Mouse (Mus musculus) intestine, embryonic 14.5 days (tissue): ENCODE results near the gene Csf1. TPM values are rescaled to one million over a fixed set of nuclear protein-coding genes. Genes with fewer than 3 reads are reported as not detected.

ENCODE experiments used
- ATAC-seq: fragments of 200-750 bp; cut with Nextera tagmentation; replicated peaks from 2 replicates; pipeline ENCODE4 v1.8.0; 2017; ENCODE audit warnings: low read depth, moderate number of reproducible peaks, moderate TSS enrichment, moderate library complexity; ENCODE audit not compliant: low FRiP score, low TSS enrichment
- DNase-seq: peaks from one replicate; pipeline ENCODE4 v3.0.0-alpha.2; 2018; ENCODE audit warnings: low spot score
- H3K27ac ChIP-seq: fragments of 300-500 bp; sonication (generic); 2 replicates; pipeline ENCODE4 v1.5.1; 2014; ENCODE audit warnings: low read depth, mild to moderate bottlenecking, control low read depth
- H3K27me3 ChIP-seq: fragments of 300-500 bp; sonication (generic); replicated peaks from 2 replicates; pipeline ENCODE4 v1.6.1; 2014; ENCODE audit warnings: low read length, control low read depth; ENCODE audit not compliant: control insufficient read depth, insufficient read depth
- H3K36me3 ChIP-seq: fragments of 300-500 bp; sonication (generic); 2 replicates; pipeline ENCODE4 v1.6.1; 2014; ENCODE audit warnings: low read length, control low read depth; ENCODE audit not compliant: control insufficient read depth, insufficient read depth
- H3K4me1 ChIP-seq: fragments of 300-500 bp; sonication (generic); replicated peaks from 2 replicates; pipeline ENCODE4 v1.6.1; 2014; ENCODE audit warnings: low read length, control low read depth, mixed read lengths; ENCODE audit not compliant: control insufficient read depth, insufficient read depth
- H3K4me2 ChIP-seq: fragments of 300-500 bp; sonication (generic); 2 replicates; pipeline ENCODE4 v1.6.1; 2014; ENCODE audit warnings: low read length
- H3K4me3 ChIP-seq: fragments of 300-500 bp; sonication (generic); 2 replicates; pipeline ENCODE4 v1.5.1; 2014; ENCODE audit warnings: low read depth, low read length, control low read depth, mixed read lengths
- H3K9ac ChIP-seq: fragments of 300-500 bp; sonication (generic); 2 replicates; pipeline ENCODE4 v1.6.1; 2014; ENCODE audit warnings: mild to moderate bottlenecking, low read length
- H3K9me3 ChIP-seq: fragments of 300-500 bp; sonication (generic); 2 replicates; pipeline ENCODE4 v1.6.1; 2016; ENCODE audit warnings: low read length, control low read depth; ENCODE audit not compliant: control insufficient read depth
- WGBS: fragments of 180-500 bp; shearing (Covaris S2); extraction: QIAGEN DNeasy Blood & Tissue Kit; methylation state at CpG from one replicate; pipeline ENCODE4 v1.1.7; 2014; 5-methylcytosine and 5-hydroxymethylcytosine counted together
- polyA plus RNA-seq: library from polyadenylated mRNA; unstranded; fragments of >200 nt; fragmentation: Nextera tagmentation; extraction: Ambion mirVana; gene quantifications from 2 replicates; pipeline ENCODE4 v1.2.1, GENCODE M21; 2014

The Csf1 gene
- polyA plus RNA-seq, 1 experiment from 2014 or later: 13.3 TPM

DNA sequence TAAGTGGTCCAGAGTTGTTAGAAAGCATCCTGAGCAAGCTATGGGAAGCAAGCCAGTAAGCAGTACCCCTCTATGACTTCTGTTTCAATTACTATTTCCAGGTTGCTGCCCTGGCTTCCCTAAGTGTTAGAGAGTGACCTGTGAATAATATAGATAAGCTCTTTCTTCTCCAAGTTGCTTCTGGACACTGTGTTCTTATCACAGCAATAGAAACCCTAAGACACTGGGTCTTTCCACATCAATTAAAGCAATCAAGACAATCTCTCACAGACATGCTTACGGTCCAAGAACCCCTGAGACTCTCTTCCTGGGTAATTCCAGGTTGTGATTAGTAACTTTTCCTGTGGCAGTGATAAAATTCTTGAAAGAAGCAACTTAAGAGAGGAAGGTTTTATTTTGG is 26.1 kb upstream of the Csf1 start:
- Histone ChIP-seq H3K27me3 (no peaks in the 10 kb centered on the region), H3K9me3 (no peaks in the 10 kb centered on the region), H3K9ac (no peak overlapping the region), H3K36me3 (no peaks in the 10 kb centered on the region), H3K4me2 (no peak overlapping the region), H3K4me1 (peaks cover 11% of the 10 kb centered on the region), H3K4me3 (no peak overlapping the region), H3K27ac (no peak overlapping the region)
- WGBS: 91% methylated on average over 1 of the region's 1 CpGs
- ATAC-seq (no peak), DNase-seq (no peak)

DNA sequence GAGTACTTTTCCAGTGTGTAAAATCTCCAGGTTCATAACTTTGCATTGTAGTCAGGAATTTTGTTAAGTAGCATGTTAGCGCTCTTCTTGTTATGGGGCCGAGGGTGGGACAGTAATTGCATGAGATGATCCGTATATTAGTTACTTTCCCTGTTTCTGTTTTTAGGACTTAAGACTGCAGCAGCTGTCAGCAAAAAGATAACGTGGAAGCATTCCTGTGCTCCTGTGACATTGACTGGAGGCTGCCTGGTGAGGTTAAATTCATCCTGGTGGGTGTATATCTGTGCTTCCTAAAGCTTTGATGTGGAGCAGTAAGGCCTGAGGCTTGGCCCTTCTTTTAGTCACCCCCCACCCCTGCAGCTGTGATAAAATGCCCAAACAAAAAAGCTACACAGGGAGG is 25.3 kb upstream of the Csf1 start:
- H3K27ac ChIP-seq: no peak overlapping the region
- H3K9ac ChIP-seq: no peak overlapping the region
- no peak for ATAC-seq
- DNase-seq: no peak
- H3K4me1 ChIP-seq: peaks cover 11% of the 10 kb centered on the region
- H3K4me3 ChIP-seq: no peak overlapping the region
- 70% methylated on average over 4 of the region's 4 CpGs for WGBS
- H3K9me3 ChIP-seq: no peaks in the 10 kb centered on the region
- H3K4me2 ChIP-seq: no peak overlapping the region
- no peaks in the 10 kb centered on the region for H3K36me3 ChIP-seq
- no peaks in the 10 kb centered on the region for H3K27me3 ChIP-seq

DNA sequence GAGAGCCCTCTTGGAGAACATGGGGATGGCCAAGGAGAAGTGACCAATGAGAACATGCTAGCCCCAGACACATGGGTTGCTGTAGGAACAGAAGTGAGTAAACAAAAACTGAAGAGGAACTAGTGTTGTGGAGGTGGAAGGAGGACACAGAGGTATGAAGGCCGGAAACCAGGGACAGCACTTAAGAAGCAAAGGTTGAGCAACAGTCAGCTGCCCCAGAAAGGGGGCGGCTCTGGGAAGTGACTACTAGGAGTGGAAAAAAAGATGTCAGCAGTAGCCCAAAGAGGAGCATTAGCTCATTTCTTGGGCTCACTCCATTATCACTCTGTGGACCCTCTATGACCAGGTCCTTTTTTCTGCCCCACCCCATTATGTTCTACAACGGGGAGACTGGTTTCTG is 23.0 kb upstream of the Csf1 start:
- H3K9ac ChIP-seq: no peak overlapping the region
- ATAC-seq (no peak), DNase-seq (no peak)
- H3K4me3 ChIP-seq: no peak overlapping the region
- no peaks in the 10 kb centered on the region for H3K27me3 ChIP-seq
- no peak overlapping the region for H3K4me2 ChIP-seq
- H3K9me3 ChIP-seq: no peaks in the 10 kb centered on the region
- H3K27ac ChIP-seq: no peak overlapping the region
- no peaks in the 10 kb centered on the region for H3K36me3 ChIP-seq
- WGBS: 90% methylated on average over 3 of the region's 3 CpGs
- H3K4me1 ChIP-seq: peaks cover 11% of the 10 kb centered on the region

DNA sequence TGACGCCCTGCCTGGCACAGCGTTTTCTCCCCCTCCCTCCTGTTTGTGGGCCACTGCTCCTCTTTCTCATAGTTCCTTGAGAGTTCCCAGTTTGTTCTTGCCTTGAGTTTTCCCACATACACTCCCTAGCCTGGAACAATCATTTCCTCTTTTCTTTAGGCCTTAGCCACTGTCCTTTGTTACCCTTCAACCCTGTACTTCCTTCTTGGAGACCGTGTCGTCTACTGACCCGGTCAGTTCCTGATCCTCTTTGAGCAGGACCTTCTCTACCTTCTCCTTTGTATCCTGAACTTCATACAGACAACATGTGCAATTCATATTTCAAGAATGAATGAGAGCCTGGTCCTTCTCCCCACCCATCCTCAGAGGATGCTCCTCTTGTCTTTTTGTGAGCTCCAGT is 21.0 kb upstream of the Csf1 start:
- no peaks in the 10 kb centered on the region for H3K9me3 ChIP-seq
- WGBS: 91% methylated on average over 5 of the region's 5 CpGs
- ATAC-seq (no peak), DNase-seq (no peak)
- H3K4me2 ChIP-seq: no peak overlapping the region
- no peaks in the 10 kb centered on the region for H3K36me3 ChIP-seq
- no peak overlapping the region for H3K9ac ChIP-seq
- H3K4me3 ChIP-seq: no peak overlapping the region
- 0 out of 2 replicates have a peak, but pooled peaks cover 1% of the 10 kb centered on the region for H3K4me1 ChIP-seq
- no peak overlapping the region for H3K27ac ChIP-seq
- H3K27me3 ChIP-seq: no peaks in the 10 kb centered on the region

DNA sequence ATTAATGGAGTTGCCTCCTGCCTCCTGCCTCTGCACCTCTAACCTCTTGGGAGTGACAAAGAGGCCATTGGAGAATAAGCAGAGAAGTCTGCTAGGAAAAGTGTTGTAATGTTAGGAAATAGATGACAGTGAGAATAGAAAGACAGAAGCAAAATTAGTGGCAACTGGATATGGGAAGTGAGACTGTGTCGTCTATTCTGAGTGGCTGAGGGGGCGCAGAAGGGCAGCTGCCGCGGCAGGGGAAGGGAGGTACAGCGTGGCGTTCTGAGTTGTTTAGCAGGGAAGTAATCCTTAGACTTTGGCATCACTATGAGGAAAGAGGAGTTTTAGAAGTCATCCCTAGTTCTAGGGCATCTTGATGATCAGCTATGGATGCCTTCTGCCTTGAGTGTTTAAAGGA is 17.7 kb upstream of the Csf1 start:
- ATAC-seq (no peak), DNase-seq (no peak)
- Histone ChIP-seq H3K27ac (no peak overlapping the region), H3K36me3 (no peaks in the 10 kb centered on the region), H3K9ac (no peak overlapping the region), H3K4me3 (no peak overlapping the region), H3K27me3 (no peaks in the 10 kb centered on the region; the same call in 1 of the 2 replicates), H3K9me3 (no peaks in the 10 kb centered on the region), H3K4me1 (0 out of 2 replicates have a peak, but pooled peaks cover 4% of the 10 kb centered on the region), H3K4me2 (no peak overlapping the region)
- WGBS: 63% methylated on average over 6 of the region's 6 CpGs

DNA sequence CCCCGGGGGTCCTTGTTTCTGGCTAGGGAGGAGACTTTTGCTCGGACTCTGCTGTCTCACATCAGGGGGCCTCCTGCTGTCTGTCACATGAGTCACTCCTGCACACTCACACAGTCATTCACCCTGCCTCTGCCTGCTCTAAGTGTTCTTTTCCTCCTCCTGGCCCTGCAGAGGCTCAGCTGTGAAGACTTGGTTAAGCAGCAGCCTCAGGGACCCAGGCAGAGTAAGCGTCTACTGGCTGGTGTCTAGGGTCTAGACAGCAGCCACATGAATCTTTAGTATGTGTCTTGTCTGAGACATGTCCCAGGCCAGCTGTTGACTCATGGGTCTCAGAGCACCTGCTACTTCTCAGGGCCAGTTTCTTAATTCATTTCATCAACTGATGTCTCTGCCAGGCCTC is 16.0 kb upstream of the Csf1 start:
- Histone ChIP-seq H3K36me3 (no peaks in the 10 kb centered on the region), H3K4me3 (no peak overlapping the region), H3K9ac (no peak overlapping the region), H3K9me3 (no peaks in the 10 kb centered on the region), H3K27me3 (no peaks in the 10 kb centered on the region; the same call in 1 of the 2 replicates), H3K4me2 (no peak overlapping the region), H3K4me1 (0 out of 2 replicates have a peak, but pooled peaks cover 4% of the 10 kb centered on the region), H3K27ac (no peak overlapping the region)
- 32% methylated on average over 3 of the region's 3 CpGs for WGBS
- DNase-seq: no peak
- no peak for ATAC-seq

DNA sequence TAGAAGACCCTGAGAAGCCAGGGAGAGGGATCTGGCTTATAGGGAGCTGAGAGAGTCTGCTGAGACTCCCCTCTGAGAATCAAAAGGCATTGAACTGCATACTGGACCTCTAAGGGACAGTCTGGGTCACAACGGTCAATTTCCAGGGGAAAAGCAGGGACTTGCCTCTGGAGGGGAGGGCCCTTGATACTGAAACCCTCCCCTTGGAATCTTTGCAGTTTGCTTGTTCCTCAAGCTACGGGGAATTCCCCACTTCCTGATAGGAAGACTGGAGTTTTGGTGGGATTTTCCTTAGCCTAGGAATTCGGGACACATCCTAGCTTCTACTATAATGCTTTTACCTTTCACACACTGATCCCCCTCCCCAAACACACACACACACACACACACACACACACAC is 15.5 kb upstream of the Csf1 start:
- Histone ChIP-seq H3K27ac (no peak overlapping the region), H3K27me3 (no peaks in the 10 kb centered on the region; the same call in 1 of the 2 replicates), H3K4me3 (no peak overlapping the region), H3K4me2 (no peak overlapping the region), H3K36me3 (no peaks in the 10 kb centered on the region), H3K4me1 (0 out of 2 replicates have a peak, but pooled peaks cover 4% of the 10 kb centered on the region), H3K9ac (no peak overlapping the region), H3K9me3 (no peaks in the 10 kb centered on the region)
- WGBS: 39% methylated on average over 3 of the region's 3 CpGs
- no peak for DNase-seq
- no peak for ATAC-seq

DNA sequence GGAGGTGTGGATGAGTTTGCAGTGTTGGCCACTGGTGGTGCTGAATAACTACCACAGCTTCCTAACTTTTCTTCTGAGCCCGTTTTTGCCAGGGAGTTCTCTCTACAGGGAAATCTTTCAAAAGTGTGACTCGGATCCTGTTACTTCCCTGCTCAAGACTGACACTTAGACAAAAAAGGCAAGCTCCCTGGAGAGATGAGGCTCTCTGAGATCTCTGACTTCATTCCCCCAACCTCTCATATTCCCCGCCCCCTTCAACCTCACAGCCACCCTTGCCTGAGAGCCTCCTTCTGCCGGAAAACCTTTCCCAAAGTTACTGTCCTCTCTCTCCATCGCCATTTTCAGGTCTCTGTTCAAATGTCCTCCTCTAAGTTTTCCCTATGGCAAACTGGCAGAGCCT is 14.8 kb upstream of the Csf1 start:
- no peak overlapping the region for H3K4me2 ChIP-seq
- H3K4me3 ChIP-seq: no peak overlapping the region
- 48% methylated on average over 5 of the region's 5 CpGs for whole genome bisulfite sequencing
- H3K9ac ChIP-seq: no peak overlapping the region
- no peaks in the 10 kb centered on the region for H3K9me3 ChIP-seq
- DNase-seq (no peak), ATAC-seq (no peak)
- H3K36me3 ChIP-seq: no peaks in the 10 kb centered on the region
- no peaks in the 10 kb centered on the region; the same call in 1 of the 2 replicates for H3K27me3 ChIP-seq
- 0 out of 2 replicates have a peak, but pooled peaks cover 4% of the 10 kb centered on the region for H3K4me1 ChIP-seq
- H3K27ac ChIP-seq: no peak overlapping the region

DNA sequence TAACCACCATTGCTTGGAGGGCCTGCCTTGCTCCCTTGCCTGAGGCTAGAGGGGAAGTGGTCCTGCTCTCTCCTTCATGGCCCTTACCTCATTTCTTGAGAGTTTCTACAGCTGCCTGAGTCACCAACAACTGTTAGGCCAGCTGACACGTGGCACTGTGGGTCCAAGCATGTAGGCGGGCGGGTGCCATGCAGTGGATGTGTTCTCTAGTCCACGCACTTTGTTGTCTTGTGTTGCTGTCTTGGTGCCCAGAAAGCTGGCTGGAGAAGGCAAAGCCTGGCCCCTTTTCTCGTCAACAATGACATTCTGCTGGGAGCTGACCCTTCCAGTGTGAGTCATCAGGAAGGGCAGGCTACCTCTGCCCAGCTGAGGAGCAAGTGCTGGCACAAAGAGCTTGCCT is 12.6 kb upstream of the Csf1 start:
- WGBS: 80% methylated on average over 5 of the region's 5 CpGs
- H3K27me3 ChIP-seq: no peaks in the 10 kb centered on the region; the same call in 1 of the 2 replicates
- ATAC-seq (no peak), DNase-seq (no peak)
- peaks cover 15% of the 10 kb centered on the region for H3K4me1 ChIP-seq
- no peak overlapping the region for H3K27ac ChIP-seq
- H3K4me3 ChIP-seq: no peak overlapping the region
- no peak overlapping the region for H3K9ac ChIP-seq
- H3K4me2 ChIP-seq: no peak overlapping the region
- no peaks in the 10 kb centered on the region for H3K9me3 ChIP-seq
- H3K36me3 ChIP-seq: no peaks in the 10 kb centered on the region
